11 mouse cellular contexts compared by ENCODE assay signal in genomic region chr11:110731510-110731909, GRCm38 (mm10).
"Had no signal": no experiment of that assay in that cellular context is flagged by ENCODE, and none has a peak within 500 bp of the region (broad histone marks: within the 10 kb centered on the region; RNA-seq: fewer than 3 reads in every experiment).

No protein-coding gene starts in this region.

- DNase-seq: right cerebral cortex, adult 18-20 months; right cerebral cortex, postnatal 14 days; right cerebral cortex, postnatal 25 days; right cerebral cortex, postnatal 4 days; spleen, adult 18-20 months; thymus, adult 18-20 months; thymus, adult 2 months; thymus, postnatal 14 days; thymus, postnatal 25 days; thymus, postnatal 36 days; thymus, postnatal 4 days had no signal
